Mouse (Mus musculus) hematopoietic stem cell, adult 5-6 weeks (primary cell): Measurements from ENCODE around the gene Fam84b. TPM values are rescaled to one million over a fixed set of nuclear protein-coding genes. Genes with fewer than 3 reads are reported as not detected.

ENCODE experiments used
- ATAC-seq, 2 experiments: fragments of 125-278 bp in 1 of 2; replicated peaks in 1 of 2; 2 replicates each; pipeline ENCODE4 v1.8.0; 2016 to 2017; ENCODE audit warnings: inconsistent platforms in 2 of 2, mild to moderate bottlenecking in 2 of 2, moderate number of reproducible peaks in 2 of 2, low read depth in 1 of 2, moderate TSS enrichment in 1 of 2; ENCODE audit not compliant: low FRiP score in 2 of 2, poor library complexity in 2 of 2, severe bottlenecking in 2 of 2, insufficient read depth in 1 of 2, low TSS enrichment in 1 of 2
- total RNA-seq: library from RNA; stranded (forward); fragments of 172-1452, 232-1000 nt; gene quantifications from 2 replicates; pipeline ENCODE4 v1.2.3, GENCODE M21; 2017

Gene Fam84b
- total RNA-seq, 1 experiment from 2014 or later = 16.2 TPM

DNA sequence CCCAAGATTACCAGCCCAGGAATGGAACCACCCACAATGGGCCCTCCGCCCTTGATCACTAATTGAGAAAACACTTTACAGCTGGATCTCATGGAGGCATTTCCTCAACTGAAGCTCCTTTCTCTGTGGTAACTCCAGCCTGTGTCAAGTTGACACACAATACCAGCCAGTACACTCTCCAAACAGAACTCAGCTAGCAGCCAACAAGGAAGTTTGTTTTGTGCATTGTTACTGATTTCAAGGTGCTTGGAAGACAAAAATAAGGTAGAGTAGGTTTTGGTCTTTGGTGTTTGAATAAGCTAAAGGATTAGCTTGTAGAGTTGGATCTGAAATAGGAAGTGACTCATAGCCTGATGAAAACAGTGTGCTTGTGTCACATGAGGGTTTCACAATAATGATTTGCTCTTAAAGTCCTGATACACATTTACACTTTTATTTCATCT lies 74.0 kb downstream of the Fam84b start:
- no peak; a peak in 1 of 4 replicates for ATAC-seq

DNA sequence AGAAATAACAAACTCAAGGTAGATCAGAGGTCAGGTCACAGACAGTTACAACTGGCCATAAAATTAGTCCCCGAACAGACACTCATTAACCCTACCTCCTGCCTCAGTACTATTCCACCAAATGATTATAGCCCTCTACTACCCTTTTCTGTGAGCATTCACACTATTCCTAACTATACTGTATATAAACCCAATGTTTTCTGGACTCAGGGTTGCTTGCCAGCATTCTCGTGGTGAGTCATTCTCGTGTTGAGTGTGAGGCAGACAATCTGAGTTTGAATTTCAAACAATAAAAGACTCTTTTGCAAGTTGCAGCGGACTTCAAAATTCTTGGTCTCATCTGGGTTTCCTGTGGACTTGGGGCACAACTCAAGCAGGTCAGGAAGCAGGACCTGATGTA lies 74.5 kb downstream of the Fam84b start:
- no peak for ATAC-seq

Other genes with a start within 250 kb of the Fam84b start
- not detected in 2 replicates for gene A1bg, start 69.2 kb upstream of the Fam84b start, total RNA-seq